Mouse (Mus musculus) stomach, postnatal 0 days (tissue): ENCODE results near the gene Fgfr2. TPM values are rescaled to one million over a fixed set of nuclear protein-coding genes. Genes with fewer than 3 reads are reported as not detected.
A peak's percentile ranks its signal among the peaks of the same experiment; 100 is the strongest.

Source experiments
- ATAC-seq: fragments of 200-750 bp; cut with Nextera tagmentation; 2 replicates; pipeline ENCODE4 v1.8.0; 2017; ENCODE audit not compliant: low FRiP score, low TSS enrichment
- DNase-seq: peaks from one replicate; pipeline ENCODE4 v3.0.0-alpha.2; 2016; ENCODE audit warnings: low spot score
- H3K27ac ChIP-seq: fragments of 300-500 bp; sonication (generic); replicated peaks from 2 replicates; pipeline ENCODE4 v1.5.1; 2014; ENCODE audit warnings: mild to moderate bottlenecking, control low read depth
- H3K27me3 ChIP-seq: fragments of 300-500 bp; sonication (generic); 2 replicates; pipeline ENCODE4 v1.6.1; 2014; ENCODE audit warnings: low read length; ENCODE audit not compliant: control insufficient read depth, insufficient read depth
- H3K36me3 ChIP-seq: fragments of 300-500 bp; sonication (generic); 2 replicates; pipeline ENCODE4 v1.6.1; 2014; ENCODE audit warnings: low read length, mixed read lengths; ENCODE audit not compliant: control insufficient read depth, insufficient read depth
- H3K4me1 ChIP-seq: fragments of 300-500 bp; sonication (generic); replicated peaks from 2 replicates; pipeline ENCODE4 v1.6.1; 2014; ENCODE audit warnings: antibody characterized with exemption; ENCODE audit not compliant: control insufficient read depth, insufficient read depth
- H3K4me2 ChIP-seq: fragments of 300-500 bp; sonication (generic); replicated peaks from 2 replicates; pipeline ENCODE4 v1.6.1; 2014; ENCODE audit warnings: low read depth, mild to moderate bottlenecking, control low read depth, moderate library complexity
- H3K4me3 ChIP-seq: fragments of 300-500 bp; sonication (generic); 2 replicates; pipeline ENCODE4 v1.5.1; 2014; ENCODE audit warnings: low read depth, low read length, control low read depth
- H3K9ac ChIP-seq: fragments of 300-500 bp; sonication (generic); 2 replicates; pipeline ENCODE4 v1.6.1; 2014; ENCODE audit warnings: mild to moderate bottlenecking, low read length, control low read depth, mixed read lengths
- H3K9me3 ChIP-seq: fragments of 300-500 bp; sonication (generic); 2 replicates; pipeline ENCODE4 v1.6.1; 2016; ENCODE audit warnings: low read length; ENCODE audit not compliant: control insufficient read depth
- CTCF ChIP-seq: IDR thresholded peaks from 2 replicates; pipeline ENCODE4 v1.5.1; 2016; ENCODE audit warnings: antibody characterized with exemption, low read depth, mild to moderate bottlenecking, moderate library complexity
- EP300 ChIP-seq: optimal IDR thresholded peaks from 2 replicates; pipeline ENCODE3; 2016; ENCODE audit warnings: antibody characterized with exemption
- WGBS: fragments of 180-500 bp; shearing (Covaris S2); extraction: QIAGEN DNeasy Blood & Tissue Kit; methylation state at CpG from one replicate; pipeline ENCODE4 v1.1.7; 2014; 5-methylcytosine and 5-hydroxymethylcytosine counted together
- polyA plus RNA-seq: library from polyadenylated mRNA; unstranded; fragments of >200 nt; fragmentation: Nextera tagmentation; extraction: Ambion mirVana; gene quantifications from 2 replicates; pipeline ENCODE4 v1.2.1, GENCODE M21; 2015

The Fgfr2 gene
- polyA plus RNA-seq, 1 experiment from 2014 or later = 60.8 TPM

GRCm38 (mm10) chr7:130251936-130252523 is 2871.1 kb downstream of the Fgfr2 start:
- Histone ChIP-seq H3K9me3 (no peaks in the 10 kb centered on the region), H3K27ac (0 out of 2 replicates have a peak overlapping the region, but pooled peaks have one; percentile 2), H3K4me1 (peaks cover 19% of the 10 kb centered on the region), H3K27me3 (no peaks in the 10 kb centered on the region), H3K36me3 (no peaks in the 10 kb centered on the region), H3K4me3 (no peak overlapping the region), H3K4me2 (no peak overlapping the region), H3K9ac (no peak overlapping the region)
- TF ChIP-seq CTCF = no peak
- no peak for TF ChIP-seq EP300
- no peak for ATAC-seq
- WGBS = 46% methylated on average over 3 of the region's 3 CpGs
- DNase-seq = no peak

- Histone ChIP-seq H3K27ac (no peak overlapping the region), H3K9me3 (no peaks in the 10 kb centered on the region), H3K4me1 (peaks cover 20% of the 10 kb centered on the region), H3K27me3 (no peaks in the 10 kb centered on the region), H3K36me3 (no peaks in the 10 kb centered on the region), H3K9ac (no peak overlapping the region), H3K4me3 (no peak overlapping the region), H3K4me2 (peak overlapping the region; percentile 21; the same call in 1 of the 2 replicates)
- TF ChIP-seq CTCF (no peak), EP300 (no peak)
- ATAC-seq = no peak
- 50% methylated on average over 4 of the region's 4 CpGs for WGBS
- DNase-seq = no peak
These were observed 2872.2 kb downstream of the Fgfr2 start for GRCm38 (mm10) chr7:130250994-130251393.

GRCm38 (mm10) chr7:130248403-130248802 is 2874.7 kb downstream of the Fgfr2 start:
- H3K27ac ChIP-seq = 0 out of 2 replicates have a peak overlapping the region, but pooled peaks have one; percentile 2
- no peak overlapping the region for H3K9ac ChIP-seq

GRCm38 (mm10) chr7:130247831-130248230 is 2875.3 kb downstream of the Fgfr2 start:
- Histone ChIP-seq H3K9ac (no peak overlapping the region), H3K27ac (0 out of 2 replicates have a peak overlapping the region, but pooled peaks have one; percentile 18), H3K27me3 (no peaks in the 10 kb centered on the region), H3K4me3 (no peak overlapping the region), H3K4me2 (0 out of 2 replicates have a peak overlapping the region, but pooled peaks have one; percentile 3), H3K36me3 (no peaks in the 10 kb centered on the region), H3K9me3 (no peaks in the 10 kb centered on the region), H3K4me1 (peaks cover 24% of the 10 kb centered on the region)
- TF ChIP-seq EP300 (no peak), CTCF (no peak)
- ATAC-seq = no peak
- 43% methylated on average over 10 of the region's 10 CpGs for WGBS
- DNase-seq = no peak

More at GRCm38 (mm10) chr7:130248403-130248802, 2874.7 kb downstream of the Fgfr2 start:
- Histone ChIP-seq H3K36me3 (no peaks in the 10 kb centered on the region), H3K4me2 (0 out of 2 replicates have a peak overlapping the region, but pooled peaks have one; percentile 3), H3K9me3 (no peaks in the 10 kb centered on the region), H3K4me1 (peaks cover 26% of the 10 kb centered on the region), H3K4me3 (no peak overlapping the region), H3K27me3 (no peaks in the 10 kb centered on the region)
- no peak for ATAC-seq
- WGBS = 50% methylated on average over 7 of the region's 7 CpGs
- no peak for DNase-seq
- TF ChIP-seq CTCF = no peak
- TF ChIP-seq EP300 = no peak

GRCm38 (mm10) chr7:130246483-130246882 is 2876.7 kb downstream of the Fgfr2 start:
- DNase-seq = peak; percentile 76
- Histone ChIP-seq H3K9me3 (no peaks in the 10 kb centered on the region), H3K27me3 (no peaks in the 10 kb centered on the region), H3K4me2 (peak overlapping the region; percentile 38), H3K4me1 (peaks cover 22% of the 10 kb centered on the region), H3K4me3 (no peak overlapping the region), H3K27ac (peak overlapping the region; percentile 77), H3K9ac (no peak overlapping the region), H3K36me3 (no peaks in the 10 kb centered on the region; the same call in 1 of the 2 replicates)
- TF ChIP-seq CTCF (no peak), EP300 (no peak)
- WGBS = 27% methylated on average over 7 of the region's 7 CpGs
- ATAC-seq = peak; percentile 89

GRCm38 (mm10) chr7:130244545-130244944 is 2878.6 kb downstream of the Fgfr2 start:
- H3K9me3 ChIP-seq = no peaks in the 10 kb centered on the region
- no peaks in the 10 kb centered on the region; the same call in 1 of the 2 replicates for H3K36me3 ChIP-seq
- H3K4me1 ChIP-seq = peaks cover 18% of the 10 kb centered on the region
- H3K9ac ChIP-seq = no peak overlapping the region
- no peak overlapping the region for H3K4me3 ChIP-seq
- H3K27me3 ChIP-seq = no peaks in the 10 kb centered on the region
- no peak overlapping the region for H3K4me2 ChIP-seq
- 27% methylated on average over 7 of the region's 7 CpGs for WGBS
- TF ChIP-seq CTCF (no peak), EP300 (no peak)
- ATAC-seq (no peak; the same call in 1 of the 2 replicates), DNase-seq (no peak)
- H3K27ac ChIP-seq = 0 out of 2 replicates have a peak overlapping the region, but pooled peaks have one; percentile 30
